In the genomic region with DNA sequence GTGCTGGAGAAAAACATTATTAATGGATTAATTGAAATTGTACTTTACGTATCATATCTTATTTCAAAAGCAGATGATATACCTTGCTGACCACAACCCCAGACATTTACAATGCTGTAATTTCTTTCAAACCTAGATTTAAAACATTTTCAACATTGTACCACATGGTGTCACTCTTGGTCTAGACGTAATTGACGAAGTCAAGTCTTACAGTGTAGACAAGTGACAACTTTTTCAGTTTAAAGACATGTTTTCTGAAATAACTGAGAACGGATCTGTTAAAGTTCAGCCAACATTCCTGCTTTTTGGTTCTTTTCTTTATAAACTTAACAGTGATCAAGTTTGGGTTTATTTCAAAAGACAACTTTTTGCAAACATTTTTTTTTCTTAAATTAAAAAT, we compare ENCODE assay signal across 10 mouse cellular contexts. TPM values are rescaled to one million over a fixed set of nuclear protein-coding genes. Genes with fewer than 3 reads are reported as not detected.
DNase-seq lines count a peak whose midpoint lies in the region; ATAC-seq and TF ChIP-seq lines count a peak whose summit lies in the region.
"Had no signal": no experiment of that assay in that cellular context is flagged by ENCODE, and none has a peak within 500 bp of the region (broad histone marks: within the 10 kb centered on the region; RNA-seq: fewer than 3 reads in every experiment).

No protein-coding gene starts in this region.

- H3K27ac ChIP-seq in kidney, embryonic 14.5 days (ENCODE audit: low read depth, low read length) = no peak overlapping the region
- H3K27ac ChIP-seq in limb, embryonic 14.5 days (replicated peaks; ENCODE audit: low read depth, low read length) = no peak overlapping the region
- H3K27ac ChIP-seq: liver, embryonic 13.5 days had no signal

- no peaks in the 10 kb centered on the region for H3K36me3 ChIP-seq in kidney, embryonic 14.5 days (ENCODE audit: control insufficient read depth, insufficient read depth, low read length)
- H3K36me3 ChIP-seq in E14TG2a.4 (ENCODE audit: insufficient read depth, low read length) = no peaks in the 10 kb centered on the region
- no peaks in the 10 kb centered on the region for H3K36me3 ChIP-seq in limb, embryonic 14.5 days (ENCODE audit: control insufficient read depth, insufficient read depth, low read length)
- H3K36me3 ChIP-seq: liver, embryonic 13.5 days had no signal

- no peaks in the 10 kb centered on the region for H3K27me3 ChIP-seq in kidney, embryonic 14.5 days (ENCODE audit: control insufficient read depth, insufficient read depth, low read length)
- H3K27me3 ChIP-seq in E14TG2a.4 (ENCODE audit: insufficient read depth, low read length) = no peaks in the 10 kb centered on the region
- no peaks in the 10 kb centered on the region for H3K27me3 ChIP-seq in limb, embryonic 14.5 days (ENCODE audit: control insufficient read depth, insufficient read depth, low read length)
- H3K27me3 ChIP-seq: liver, embryonic 13.5 days had no signal

- H3K4me1 ChIP-seq in kidney, embryonic 14.5 days (ENCODE audit: control insufficient read depth, insufficient read depth, low read length) = no peaks in the 10 kb centered on the region
- H3K4me1 ChIP-seq in E14TG2a.4 (replicated peaks; ENCODE audit: low read depth, low read length) = no peaks in the 10 kb centered on the region
- H3K4me1 ChIP-seq in limb, embryonic 14.5 days (ENCODE audit: control insufficient read depth, insufficient read depth, low read length) = no peaks in the 10 kb centered on the region
- H3K4me1 ChIP-seq: liver, embryonic 13.5 days had no signal

- no peak overlapping the region for H3K4me3 ChIP-seq in kidney, embryonic 14.5 days (ENCODE audit: low read length)
- H3K4me3 ChIP-seq in E14TG2a.4 (replicated peaks; ENCODE audit: low read length) = no peak overlapping the region
- no peak overlapping the region for H3K4me3 ChIP-seq in limb, embryonic 14.5 days (replicated peaks; ENCODE audit: low read length)
- H3K4me3 ChIP-seq: liver, embryonic 13.5 days had no signal

- peak; percentile 43; the same call in 1 of the 2 replicates for ATAC-seq in kidney, embryonic 14.5 days (ENCODE audit: low FRiP score, low TSS enrichment)
- 0 out of 2 replicates have a peak, but pooled peaks have one; percentile 41 for ATAC-seq in limb, embryonic 14.5 days (ENCODE audit: low FRiP score, low read depth)

- WGBS in kidney, embryonic 14.5 days = 37% methylated on average over 4 of the region's 4 CpGs
- WGBS in limb, embryonic 14.5 days = 32% methylated on average over 4 of the region's 4 CpGs

- H3K9me3 ChIP-seq in kidney, embryonic 14.5 days (ENCODE audit: control insufficient read depth, low read length) = no peaks in the 10 kb centered on the region
- H3K9me3 ChIP-seq in E14TG2a.4 (ENCODE audit: low read length) = no peaks in the 10 kb centered on the region
- no peaks in the 10 kb centered on the region for H3K9me3 ChIP-seq in limb, embryonic 14.5 days (ENCODE audit: control insufficient read depth, low read length)
- H3K9me3 ChIP-seq: liver, embryonic 13.5 days had no signal

- TF ChIP-seq POLR2A in limb, embryonic 14.5 days (IDR thresholded peaks at IDR 0.05; ENCODE audit: borderline replicate concordance, extremely low read depth, insufficient read depth, insufficient read length) = no peak

- 0 out of 2 replicates have a peak, but pooled peaks have one; percentile 12 for TF ChIP-seq CTCF in E14TG2a.4 (conservative IDR thresholded peaks at IDR 0.05; ENCODE audit: low read length)

- H3K4me2 ChIP-seq in kidney, embryonic 14.5 days (replicated peaks; ENCODE audit: low read depth, low read length) = no peak overlapping the region
- H3K4me2 ChIP-seq in limb, embryonic 14.5 days (replicated peaks; ENCODE audit: low read depth, low read length, severe bottlenecking) = no peak overlapping the region
- H3K4me2 ChIP-seq: heart, embryonic 11.5 days; liver, embryonic 13.5 days had no signal

- H3K9ac ChIP-seq in kidney, embryonic 14.5 days (ENCODE audit: low read depth, low read length) = no peak overlapping the region
- H3K9ac ChIP-seq in limb, embryonic 14.5 days (ENCODE audit: low read depth, low read length, severe bottlenecking) = no peak overlapping the region
- H3K9ac ChIP-seq: liver, embryonic 13.5 days had no signal

- DNase-seq in kidney, adult 18-20 months = no peak
- peak; percentile 44 for DNase-seq in adipocyte (ENCODE audit: low spot score)
- DNase-seq in limb, embryonic 14.5 days (ENCODE audit: low spot score) = peak; percentile 63
- DNase-seq in spleen, postnatal 14 days (ENCODE audit: low spot score in 2 of 2) = no peak
- no peak for DNase-seq in cerebellum, adult 9-11 months
- DNase-seq in spleen, adult 12 weeks (ENCODE audit: low spot score) = no peak
- DNase-seq: liver, embryonic 13.5 days had no signal

RNA-seq across cellular contexts. Expression of gene Serpinb8, which starts 46.1 kb away (rescaled TPM):
- 0.49 and 0.57 TPM in 2 replicates for polyA plus RNA-seq in kidney, embryonic 14.5 days (2014; fragmentation: Nextera tagmentation; extraction: Ambion mirVana)
- 1.5 and 2.6 TPM in 2 replicates for polyA plus RNA-seq in limb, embryonic 14.5 days (2012; rRNA removed)
- 5.6 and 8.1 TPM in 2 replicates for polyA plus RNA-seq in limb, embryonic 14.5 days (2014; fragmentation: Nextera tagmentation; extraction: Ambion mirVana)

Comparison
In these comparisons a context has a peak if more than half of its experiments do, and no peak if none do; other contexts are left out.
1. DNase-seq: peak in adipocyte (single experiment) and limb, embryonic 14.5 days (single experiment); none in kidney, adult 18-20 months (single experiment), spleen, postnatal 14 days (0 of 2), cerebellum, adult 9-11 months (single experiment) and spleen, adult 12 weeks (single experiment).